Mouse (Mus musculus): ENCODE data around the gene Smarcc1.
"Not testable (repeated sequence)": the region's sequence is repeated elsewhere in the genome, so short reads cannot be mapped to it uniquely, and the experiment has no call there.

Smarcc1 gene

GRCm38 (mm10) chr9:110116977-110117778 is at the start of gene Smarcc1:
TSS of gene Smarcc1 (plus strand) at chr9:110117708.
- in situ Hi-C loops (cut with MboI; ENCODE audit: low pct_unique_long_range_greater_than_20kb in 1 of 2, low sequenced_read_pairs in 2 of 2, unreplicated experiment in 1 of 2), result no loop called here

GRCm38 (mm10) chr9:110068745-110069144 is 48.8 kb upstream of the Smarcc1 start:
- in situ Hi-C loops (cut with MboI; ENCODE audit: low pct_unique_long_range_greater_than_20kb in 1 of 2, low sequenced_read_pairs in 2 of 2, unreplicated experiment in 1 of 2), result no loop called here

GRCm38 (mm10) chr9:110070358-110070757 is 47.1 kb upstream of the Smarcc1 start:
- in situ Hi-C loops (cut with MboI; ENCODE audit: low pct_unique_long_range_greater_than_20kb in 1 of 2, low sequenced_read_pairs in 2 of 2, unreplicated experiment in 1 of 2), result no loop called here

DNA sequence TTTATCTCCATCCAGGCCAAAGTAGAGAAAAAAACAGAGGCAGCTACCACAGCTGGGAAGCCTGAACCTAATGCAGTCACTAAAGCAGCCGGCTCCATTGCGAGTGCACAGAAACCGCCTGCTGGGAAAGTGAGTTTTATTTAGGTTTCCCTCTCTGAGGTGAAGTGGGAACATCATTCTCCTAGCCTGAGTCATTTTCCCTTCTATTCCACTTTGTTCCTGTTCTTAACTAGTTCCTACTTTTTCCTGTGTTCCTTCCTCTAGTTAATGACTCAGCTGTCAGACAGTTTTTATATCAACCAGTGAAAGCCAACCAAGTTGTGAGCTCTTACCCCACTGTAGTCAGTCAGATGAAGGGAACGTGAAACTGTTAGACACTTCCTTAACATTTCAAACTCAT is 46.5 kb upstream of the Smarcc1 start:
- in situ Hi-C loops (cut with MboI; ENCODE audit: low pct_unique_long_range_greater_than_20kb in 1 of 2, low sequenced_read_pairs in 2 of 2, unreplicated experiment in 1 of 2), result no loop called here

- in situ Hi-C loops (cut with MboI; ENCODE audit: low pct_unique_long_range_greater_than_20kb in 1 of 2, low sequenced_read_pairs in 2 of 2, unreplicated experiment in 1 of 2), result no loop called here
Observed at GRCm38 (mm10) chr9:110071843-110072242, 45.7 kb upstream of the Smarcc1 start.

DNA sequence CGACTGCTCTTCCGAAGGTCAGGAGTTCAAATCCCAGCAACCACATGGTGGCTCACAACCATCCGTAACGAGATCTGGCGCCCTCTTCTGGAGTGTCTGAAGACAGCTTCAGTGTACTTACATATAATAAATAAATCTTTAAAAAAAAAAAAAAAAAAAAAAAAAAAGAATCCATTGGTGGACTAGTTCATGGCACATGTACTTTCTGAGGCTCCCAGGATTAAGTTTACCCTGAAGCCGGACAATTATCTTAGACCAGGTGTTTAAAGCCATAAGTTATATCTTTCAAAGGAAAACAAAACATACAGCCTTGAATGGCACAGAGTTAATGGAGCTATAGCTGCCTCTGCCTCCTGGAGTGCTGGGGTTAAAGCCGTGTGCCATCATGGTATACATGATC is 41.0 kb upstream of the Smarcc1 start:
- in situ Hi-C loops (cut with MboI; ENCODE audit: low pct_unique_long_range_greater_than_20kb in 1 of 2, low sequenced_read_pairs in 2 of 2, unreplicated experiment in 1 of 2), result not testable (repeated sequence)

DNA sequence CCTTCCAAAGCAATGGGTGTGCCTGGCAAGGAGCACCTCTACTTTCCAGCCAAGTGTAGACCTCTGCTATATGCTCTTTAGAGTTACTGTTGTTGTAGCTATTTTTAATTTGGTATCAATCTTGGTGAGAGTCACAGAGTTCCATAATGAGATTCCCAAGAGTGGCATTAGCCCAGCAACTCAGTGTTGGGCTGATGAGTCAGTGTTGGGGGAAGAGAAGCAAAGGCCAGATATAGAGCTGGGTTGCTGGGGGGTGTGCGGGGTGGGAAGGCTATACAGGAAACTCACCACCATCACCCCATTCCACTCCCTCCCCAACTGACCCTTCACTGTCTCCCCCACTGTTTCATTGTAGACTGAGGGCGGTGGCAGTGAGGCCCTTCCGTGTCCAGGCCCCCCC is 36.4 kb upstream of the Smarcc1 start:
- in situ Hi-C loops (cut with MboI; ENCODE audit: low pct_unique_long_range_greater_than_20kb in 1 of 2, low sequenced_read_pairs in 2 of 2, unreplicated experiment in 1 of 2), result no loop called here

GRCm38 (mm10) chr9:110084201-110084964 is 33.1 kb upstream of the Smarcc1 start:
- in situ Hi-C loops (cut with MboI; ENCODE audit: low pct_unique_long_range_greater_than_20kb in 1 of 2, low sequenced_read_pairs in 2 of 2, unreplicated experiment in 1 of 2), result no loop called here

DNA sequence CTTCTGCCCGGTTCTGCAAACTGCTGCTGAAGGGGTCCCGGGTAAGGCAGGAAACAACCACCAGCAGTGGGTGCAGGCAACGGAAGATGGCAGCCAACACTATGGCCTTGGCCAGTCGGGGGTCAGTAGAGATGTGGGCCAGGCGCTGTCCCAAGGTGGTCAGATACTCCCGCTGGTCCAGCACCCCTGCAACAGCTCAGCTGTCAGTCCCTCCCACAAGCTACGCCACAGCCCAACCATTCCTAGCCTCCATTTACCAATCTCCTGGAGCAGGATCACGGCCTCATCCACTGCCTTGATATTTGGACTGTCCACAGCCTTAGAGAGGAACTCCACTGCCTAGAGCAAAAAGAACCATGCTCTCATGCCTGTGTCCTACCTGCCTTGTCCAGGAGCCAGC is 31.8 kb upstream of the Smarcc1 start:
- in situ Hi-C loops (cut with MboI; ENCODE audit: low pct_unique_long_range_greater_than_20kb in 1 of 2, low sequenced_read_pairs in 2 of 2, unreplicated experiment in 1 of 2), result no loop called here

- in situ Hi-C loops (cut with MboI; ENCODE audit: low pct_unique_long_range_greater_than_20kb in 1 of 2, low sequenced_read_pairs in 2 of 2, unreplicated experiment in 1 of 2), result loop anchor here (10.0 kb wide), 2 partner anchors 199 to 209 kb away; no protein-coding TSS in a partner anchor
Observed at GRCm38 (mm10) chr9:110093303-110093702, 24.2 kb upstream of the Smarcc1 start.

- in situ Hi-C loops (cut with MboI; ENCODE audit: low pct_unique_long_range_greater_than_20kb in 1 of 2, low sequenced_read_pairs in 2 of 2, unreplicated experiment in 1 of 2), result loop anchor here (10.0 kb wide), 2 partner anchors 200 to 210 kb away; no protein-coding TSS in a partner anchor
Observed at GRCm38 (mm10) chr9:110094761-110095160, 22.7 kb upstream of the Smarcc1 start.

- in situ Hi-C loops (cut with MboI; ENCODE audit: low pct_unique_long_range_greater_than_20kb in 1 of 2, low sequenced_read_pairs in 2 of 2, unreplicated experiment in 1 of 2), result loop anchor here (10.0 kb wide), 2 partner anchors 203 to 213 kb away; no protein-coding TSS in a partner anchor
Observed at GRCm38 (mm10) chr9:110097791-110098190, 19.7 kb upstream of the Smarcc1 start.

- in situ Hi-C loops (cut with MboI; ENCODE audit: low pct_unique_long_range_greater_than_20kb in 1 of 2, low sequenced_read_pairs in 2 of 2, unreplicated experiment in 1 of 2), result no loop called here
Observed at GRCm38 (mm10) chr9:110100627-110101600, 16.6 kb upstream of the Smarcc1 start.

DNA sequence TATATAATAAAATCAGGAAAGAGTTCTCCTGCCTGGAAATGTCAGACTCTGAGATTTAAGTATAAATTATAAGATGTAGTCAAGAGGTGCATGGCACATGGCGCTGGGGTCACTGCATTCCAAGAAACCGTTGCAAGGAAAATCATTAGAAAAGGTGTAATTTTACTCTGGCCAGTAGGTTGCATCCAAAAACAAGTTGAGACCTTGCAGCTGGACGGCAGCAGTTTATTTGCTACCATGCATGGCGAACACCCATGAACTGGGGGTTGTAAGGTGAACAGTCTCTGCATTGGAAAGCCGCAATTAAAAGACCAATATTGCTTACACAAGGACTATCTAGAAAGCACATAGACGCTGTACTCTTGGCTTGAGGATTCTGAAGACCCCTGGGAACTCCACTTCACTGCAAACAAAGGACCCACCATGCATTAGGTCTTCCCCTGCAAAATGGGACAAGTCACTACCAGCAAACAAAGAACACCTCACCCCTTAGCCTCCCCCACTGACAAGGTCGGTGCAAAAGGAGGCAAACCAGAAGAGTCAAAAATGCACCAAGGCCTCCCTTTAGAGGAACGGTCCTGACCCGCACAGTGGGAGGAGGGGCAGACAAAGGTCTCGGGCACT is 1.0 kb upstream of the Smarcc1 start:
- in situ Hi-C loops (cut with MboI; ENCODE audit: low pct_unique_long_range_greater_than_20kb in 1 of 2, low sequenced_read_pairs in 2 of 2, unreplicated experiment in 1 of 2), result no loop called here

DNA sequence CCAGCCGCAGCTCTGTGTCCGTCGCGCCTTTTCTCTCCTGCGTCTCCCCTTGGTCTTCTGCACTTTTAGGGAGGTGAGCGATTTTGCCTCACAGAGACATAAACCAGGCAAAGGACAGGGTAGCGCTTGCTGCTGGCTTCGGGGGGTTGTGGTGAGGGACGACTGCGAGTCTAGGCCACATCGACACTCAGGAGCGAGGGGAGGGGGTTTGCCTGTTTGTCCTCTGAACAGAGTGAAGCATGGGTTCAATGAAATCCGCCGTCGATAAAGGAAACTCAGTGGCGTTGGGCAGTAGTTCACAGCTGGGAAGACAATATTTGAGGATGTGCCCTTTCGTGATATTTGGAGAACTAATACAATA is 251 bp downstream of the Smarcc1 start, which contains the start of gene Dhx30:
TSS of gene Dhx30 (minus strand) at position 52 of the 361 bp plus-strand sequence.
- in situ Hi-C loops (cut with MboI; ENCODE audit: low pct_unique_long_range_greater_than_20kb in 1 of 2, low sequenced_read_pairs in 2 of 2, unreplicated experiment in 1 of 2), result no loop called here

DNA sequence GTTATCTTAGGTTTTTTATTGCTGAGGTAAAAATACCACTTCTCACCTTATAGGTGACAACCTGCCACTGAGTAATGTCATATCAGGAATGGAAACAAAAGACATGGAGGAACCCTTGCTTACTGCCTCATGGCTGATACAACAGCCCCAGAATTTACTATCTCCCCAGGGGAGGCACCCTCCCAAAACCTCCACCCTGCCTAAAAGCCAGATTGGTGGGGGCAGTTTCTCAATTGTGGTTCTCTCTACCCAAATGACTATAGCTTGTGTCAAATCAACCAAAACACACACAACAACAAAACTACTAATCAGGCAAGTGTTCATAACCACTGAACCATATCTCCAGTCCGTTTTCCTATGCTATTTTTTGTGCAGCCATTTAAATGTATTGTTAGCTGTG is 741 bp downstream of the Smarcc1 start:
- in situ Hi-C loops (cut with MboI; ENCODE audit: low pct_unique_long_range_greater_than_20kb in 1 of 2, low sequenced_read_pairs in 2 of 2, unreplicated experiment in 1 of 2), result no loop called here

- in situ Hi-C loops (cut with MboI; ENCODE audit: low pct_unique_long_range_greater_than_20kb in 1 of 2, low sequenced_read_pairs in 2 of 2, unreplicated experiment in 1 of 2), result no loop called here
Observed at GRCm38 (mm10) chr9:110121424-110121823, 3.9 kb downstream of the Smarcc1 start.

DNA sequence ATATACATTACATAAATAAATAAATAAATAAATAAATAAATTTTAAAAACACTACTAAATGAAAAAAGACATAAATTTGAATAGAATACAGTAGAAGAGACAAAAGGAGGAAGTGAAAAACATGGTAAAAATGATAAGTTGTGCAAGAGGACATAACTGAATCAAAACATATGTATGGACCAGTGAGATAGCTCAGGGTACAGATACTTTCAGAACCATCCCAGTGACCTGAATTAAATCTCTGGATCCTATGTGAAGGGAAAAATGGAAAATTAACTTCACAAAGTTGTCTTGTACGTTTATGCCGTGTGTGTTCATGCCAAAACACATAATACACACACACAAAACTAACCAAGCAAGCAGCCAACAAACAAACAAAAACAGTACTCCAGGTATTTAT is 5.8 kb downstream of the Smarcc1 start:
- in situ Hi-C loops (cut with MboI; ENCODE audit: low pct_unique_long_range_greater_than_20kb in 1 of 2, low sequenced_read_pairs in 2 of 2, unreplicated experiment in 1 of 2), result no loop called here
